Mouse (Mus musculus) limb, embryonic 11.5 days (tissue): Measurements from ENCODE around the gene Slc7a14. TPM values are rescaled to one million over a fixed set of nuclear protein-coding genes. Genes with fewer than 3 reads are reported as not detected.

Source experiments
- ATAC-seq: fragments of 200-750 bp; cut with Nextera tagmentation; 2 replicates; pipeline ENCODE4 v1.8.0; 2017; ENCODE audit warnings: low read depth; ENCODE audit not compliant: insufficient number of reproducible peaks, low FRiP score, low TSS enrichment
- DNase-seq: peaks from one replicate; pipeline ENCODE4 v3.0.0-alpha.2; 2015; ENCODE audit warnings: low spot score
- H3K27ac ChIP-seq: fragments of 300-500 bp; sonication (generic); replicated peaks from 2 replicates; pipeline ENCODE4 v1.5.1; 2014; ENCODE audit warnings: low read depth, mild to moderate bottlenecking, low read length
- H3K27me3 ChIP-seq: fragments of 300-500 bp; sonication (generic); 2 replicates; pipeline ENCODE4 v1.6.1; 2014; ENCODE audit warnings: mild to moderate bottlenecking, low read length, mixed read lengths; ENCODE audit not compliant: control insufficient read depth, insufficient read depth
- H3K36me3 ChIP-seq: fragments of 300-500 bp; sonication (generic); 2 replicates; pipeline ENCODE4 v1.6.1; 2014; ENCODE audit warnings: mild to moderate bottlenecking, low read length, moderate library complexity, mixed read lengths; ENCODE audit not compliant: control insufficient read depth, insufficient read depth
- H3K4me1 ChIP-seq: fragments of 300-500 bp; sonication (generic); 2 replicates; pipeline ENCODE4 v1.6.1; 2014; ENCODE audit warnings: low read length, mixed read lengths; ENCODE audit not compliant: control insufficient read depth, insufficient read depth
- H3K4me2 ChIP-seq: fragments of 300-500 bp; sonication (generic); 2 replicates; pipeline ENCODE4 v1.6.1; 2014; ENCODE audit warnings: low read depth, mild to moderate bottlenecking, moderate library complexity; ENCODE audit not compliant: severe bottlenecking
- H3K4me3 ChIP-seq: fragments of 300-500 bp; sonication (generic); 2 replicates; pipeline ENCODE4 v1.5.1; 2014; ENCODE audit warnings: low read depth, low read length
- H3K9ac ChIP-seq: fragments of 300-500 bp; sonication (generic); 2 replicates; pipeline ENCODE4 v1.6.1; 2014; ENCODE audit warnings: mild to moderate bottlenecking, low read length
- H3K9me3 ChIP-seq: fragments of 300-500 bp; sonication (generic); 2 replicates; pipeline ENCODE4 v1.6.1; 2016; ENCODE audit warnings: low read length; ENCODE audit not compliant: control insufficient read depth
- WGBS: fragments of 180-500 bp; shearing (Covaris S2); extraction: QIAGEN DNeasy Blood & Tissue Kit; methylation state at CpG from one replicate; pipeline ENCODE4 v1.1.7; 2014; 5-methylcytosine and 5-hydroxymethylcytosine counted together
- polyA plus RNA-seq: library from polyadenylated mRNA; unstranded; fragments of >200 nt; fragmentation: Nextera tagmentation; extraction: Ambion mirVana; gene quantifications from 2 replicates; pipeline ENCODE4 v1.2.1, GENCODE M21; 2014

Gene Slc7a14
- polyA plus RNA-seq, 1 experiment from 2014 or later, result 0.07 TPM

DNA sequence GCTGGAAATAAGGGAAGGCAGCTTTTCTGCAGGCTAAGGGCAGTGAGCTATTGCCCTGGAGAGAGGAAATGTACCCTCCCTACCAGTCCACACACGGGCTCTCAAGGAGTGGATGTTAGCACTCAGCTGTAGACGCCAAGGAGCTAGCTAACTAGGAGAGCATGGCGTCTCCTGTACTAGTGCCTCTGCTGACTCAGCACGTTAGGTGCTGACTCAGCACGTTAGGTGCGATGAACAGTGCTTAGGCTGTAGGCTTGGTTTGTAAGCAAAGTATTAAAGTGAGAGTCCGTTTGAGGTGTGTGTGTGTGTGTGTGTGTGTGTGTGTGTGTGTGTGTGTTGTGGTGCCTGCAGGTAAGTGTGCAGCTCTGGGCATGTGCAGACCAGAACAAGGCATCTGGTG, 119.8 kb downstream of the Slc7a14 start:
- Histone ChIP-seq H3K4me1 (peaks cover 3% of the 10 kb centered on the region; the same call in 1 of the 2 replicates), H3K36me3 (no peaks in the 10 kb centered on the region), H3K9ac (no peak overlapping the region), H3K4me2 (no peak overlapping the region), H3K9me3 (no peaks in the 10 kb centered on the region), H3K27ac (no peak overlapping the region), H3K4me3 (no peak overlapping the region), H3K27me3 (no peaks in the 10 kb centered on the region)
- ATAC-seq (no peak; the same call in 1 of the 2 replicates), DNase-seq (no peak)
- WGBS, result 91% methylated on average over 7 of the region's 7 CpGs

DNA sequence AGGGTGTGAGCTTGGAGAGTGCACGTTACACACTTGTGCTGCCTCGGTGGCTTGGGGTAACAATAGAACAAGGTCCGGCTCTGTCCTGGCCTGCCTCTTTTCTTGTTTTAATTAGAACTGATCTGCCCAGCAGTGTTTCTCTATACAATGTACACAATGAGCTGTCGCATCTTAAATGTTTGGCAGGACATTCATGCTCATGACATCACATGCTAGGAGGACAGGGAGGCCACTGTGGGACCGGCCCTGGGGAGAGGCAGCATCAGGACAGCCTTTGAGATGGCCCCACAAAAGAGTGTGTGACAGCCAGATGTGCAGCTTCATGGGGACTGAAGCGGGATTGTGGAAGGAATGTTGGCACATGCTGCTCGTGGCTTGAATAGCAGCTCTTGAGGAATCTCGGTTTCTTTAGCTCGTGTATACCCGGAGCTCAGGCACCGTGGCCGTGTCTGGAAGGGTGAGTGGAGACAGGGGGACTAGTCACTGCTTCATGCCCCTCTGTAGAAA, 143.8 kb downstream of the Slc7a14 start:
- 84% methylated on average over 12 of the region's 12 CpGs for WGBS
- Histone ChIP-seq H3K9me3 (no peaks in the 10 kb centered on the region; the same call in 1 of the 2 replicates), H3K9ac (no peak overlapping the region), H3K36me3 (no peaks in the 10 kb centered on the region), H3K4me3 (no peak overlapping the region), H3K27ac (no peak overlapping the region), H3K4me2 (no peak overlapping the region), H3K4me1 (no peaks in the 10 kb centered on the region), H3K27me3 (no peaks in the 10 kb centered on the region)
- no peak for ATAC-seq
- DNase-seq, result no peak

DNA sequence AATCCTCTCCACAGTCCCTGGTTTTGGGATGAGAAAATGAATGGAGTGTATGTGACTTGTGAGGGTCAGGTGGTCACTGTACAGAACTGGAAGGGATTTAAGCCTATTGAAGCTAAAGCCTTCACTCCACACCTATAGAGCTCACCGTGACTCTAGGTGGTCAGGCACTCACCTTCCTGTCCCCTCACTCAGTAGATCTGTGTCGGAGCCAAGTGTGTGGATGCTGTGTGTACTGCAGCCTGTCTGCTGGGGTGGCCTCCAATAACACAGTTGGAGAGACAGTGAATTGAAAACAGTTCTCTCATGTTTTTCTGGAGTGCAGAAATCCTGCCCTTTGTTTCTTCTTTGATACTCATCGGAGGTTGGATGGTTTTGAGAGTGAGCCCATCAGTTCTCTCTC, 144.4 kb downstream of the Slc7a14 start:
- H3K9me3 ChIP-seq, result no peaks in the 10 kb centered on the region
- no peaks in the 10 kb centered on the region for H3K27me3 ChIP-seq
- DNase-seq (no peak), ATAC-seq (no peak)
- no peak overlapping the region for H3K9ac ChIP-seq
- H3K4me1 ChIP-seq, result no peaks in the 10 kb centered on the region
- no peak overlapping the region for H3K27ac ChIP-seq
- H3K36me3 ChIP-seq, result no peaks in the 10 kb centered on the region
- WGBS, result 80% methylated on average over 3 of the region's 3 CpGs
- H3K4me2 ChIP-seq, result no peak overlapping the region
- no peak overlapping the region for H3K4me3 ChIP-seq

DNA sequence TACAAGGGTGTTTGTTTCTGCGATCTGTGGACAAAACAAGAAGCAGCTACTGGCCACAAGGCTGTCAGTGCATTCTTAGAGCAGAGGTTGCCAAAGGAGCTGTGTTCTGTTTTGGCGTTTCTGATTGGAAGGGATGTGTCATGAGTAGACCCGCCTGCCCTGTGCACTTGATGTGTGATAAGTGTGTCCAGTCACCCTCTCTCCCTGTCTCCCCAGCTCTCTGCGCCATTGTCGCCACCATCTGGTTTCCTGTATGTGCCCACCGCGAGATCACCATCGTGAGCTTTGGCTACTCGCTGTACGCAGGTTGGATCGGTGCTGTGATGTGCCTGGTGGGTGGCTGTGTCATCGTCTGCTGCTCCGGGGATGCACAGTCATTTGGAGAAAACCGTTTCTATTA, 147.3 kb downstream of the Slc7a14 start:
- ATAC-seq (no peak), DNase-seq (no peak)
- Histone ChIP-seq H3K4me2 (no peak overlapping the region), H3K9ac (no peak overlapping the region), H3K27ac (no peak overlapping the region), H3K9me3 (no peaks in the 10 kb centered on the region), H3K27me3 (no peaks in the 10 kb centered on the region), H3K4me1 (no peaks in the 10 kb centered on the region), H3K4me3 (no peak overlapping the region), H3K36me3 (no peaks in the 10 kb centered on the region)
- WGBS, result 94% methylated on average over 14 of the region's 14 CpGs

DNA sequence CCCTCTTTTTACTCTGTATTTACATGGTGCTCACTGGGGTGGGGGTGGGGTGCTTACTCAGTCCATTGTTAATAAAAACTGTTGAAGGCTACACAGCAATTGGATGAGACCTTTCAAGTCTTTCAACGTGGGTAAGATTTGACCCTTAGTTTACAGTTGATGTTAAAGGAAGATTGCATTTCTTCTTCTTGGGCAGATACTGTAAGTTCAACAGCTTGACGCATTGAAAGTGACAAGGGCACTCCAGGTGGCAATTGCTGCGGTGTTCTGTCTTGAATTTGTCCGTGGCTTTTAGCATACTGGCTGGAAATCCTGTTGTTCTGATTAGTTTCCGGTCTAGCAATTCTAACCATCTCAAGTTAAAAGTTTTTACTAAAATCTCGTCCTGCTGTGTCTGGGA, 148.8 kb downstream of the Slc7a14 start:
- Histone ChIP-seq H3K27ac (no peak overlapping the region), H3K4me3 (no peak overlapping the region), H3K9me3 (no peaks in the 10 kb centered on the region), H3K36me3 (no peaks in the 10 kb centered on the region), H3K9ac (no peak overlapping the region), H3K4me1 (no peaks in the 10 kb centered on the region; the same call in 1 of the 2 replicates), H3K27me3 (no peaks in the 10 kb centered on the region), H3K4me2 (no peak overlapping the region)
- ATAC-seq (no peak), DNase-seq (no peak)
- WGBS, result 49% methylated on average over 6 of the region's 6 CpGs

DNA sequence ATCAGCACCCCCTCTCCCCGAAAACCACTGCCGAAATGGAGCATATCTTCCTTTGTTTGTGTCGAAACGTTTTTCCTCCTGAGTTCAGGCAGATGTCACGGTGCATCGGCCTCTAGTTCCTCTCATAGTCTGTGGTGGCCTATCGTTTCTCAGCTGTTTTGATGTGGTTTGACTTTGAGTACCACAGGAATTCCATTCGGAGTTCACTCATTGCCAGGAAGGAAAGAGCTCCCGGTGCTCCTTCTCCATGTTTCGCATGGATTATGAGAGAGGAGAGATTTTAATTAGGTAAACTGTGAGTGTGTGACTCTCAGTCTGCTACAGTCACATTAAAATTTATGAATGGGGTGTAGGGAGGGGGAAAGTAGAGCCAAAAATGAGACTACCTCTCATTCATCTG, 150.1 kb downstream of the Slc7a14 start:
- no peaks in the 10 kb centered on the region for H3K9me3 ChIP-seq
- DNase-seq (no peak), ATAC-seq (no peak)
- no peak overlapping the region for H3K4me2 ChIP-seq
- H3K36me3 ChIP-seq, result no peaks in the 10 kb centered on the region
- no peak overlapping the region for H3K27ac ChIP-seq
- H3K4me1 ChIP-seq, result no peaks in the 10 kb centered on the region; the same call in 1 of the 2 replicates
- H3K9ac ChIP-seq, result no peak overlapping the region
- H3K27me3 ChIP-seq, result no peaks in the 10 kb centered on the region
- no peak overlapping the region for H3K4me3 ChIP-seq
- WGBS, result 85% methylated on average over 10 of the region's 10 CpGs

DNA sequence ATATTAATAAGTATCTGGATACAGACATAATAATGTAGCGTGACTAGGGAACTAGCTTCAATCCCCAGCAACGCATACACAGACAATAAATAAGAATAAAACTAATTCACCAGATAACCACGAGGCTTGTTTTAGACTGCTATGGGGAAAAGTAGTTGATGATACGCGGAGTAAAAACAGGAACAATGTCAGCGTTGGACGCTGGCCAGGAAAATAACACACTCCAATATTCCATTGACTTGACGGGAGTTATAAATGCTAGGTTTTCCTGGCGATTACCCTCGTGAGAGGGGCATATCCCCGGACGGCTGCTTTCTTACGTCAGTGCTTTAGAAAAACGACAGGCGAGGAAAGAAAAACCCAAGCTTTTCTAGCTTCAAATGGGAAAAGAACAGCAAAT, 152.4 kb downstream of the Slc7a14 start:
- Histone ChIP-seq H3K9ac (no peak overlapping the region), H3K4me2 (no peak overlapping the region), H3K4me3 (no peak overlapping the region), H3K4me1 (no peaks in the 10 kb centered on the region; the same call in 1 of the 2 replicates), H3K27ac (no peak overlapping the region), H3K36me3 (no peaks in the 10 kb centered on the region), H3K27me3 (no peaks in the 10 kb centered on the region), H3K9me3 (no peaks in the 10 kb centered on the region)
- ATAC-seq, result no peak
- 90% methylated on average over 15 of the region's 15 CpGs for WGBS
- no peak for DNase-seq

DNA sequence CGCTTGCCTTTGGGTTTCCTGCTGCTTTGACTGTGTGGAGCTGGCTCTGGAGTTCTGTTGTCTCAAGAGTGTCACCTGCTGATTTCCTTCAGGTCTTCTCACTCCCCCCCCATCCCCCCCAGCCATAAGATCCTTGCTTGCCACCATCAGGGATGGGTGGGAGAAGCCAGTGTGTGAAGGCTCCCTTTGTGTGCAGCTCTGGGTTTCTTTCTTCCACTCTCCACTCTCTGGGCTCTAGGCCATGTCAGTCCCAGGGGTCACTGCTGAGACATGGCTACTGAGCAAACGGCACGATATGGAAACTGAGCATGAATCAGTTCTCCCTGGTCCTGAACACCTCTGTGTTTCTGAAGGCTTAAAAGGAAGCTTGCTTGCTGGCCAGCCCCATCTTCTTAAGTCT, 154.1 kb downstream of the Slc7a14 start:
- no peaks in the 10 kb centered on the region for H3K36me3 ChIP-seq
- no peaks in the 10 kb centered on the region; the same call in 1 of the 2 replicates for H3K4me1 ChIP-seq
- no peak overlapping the region for H3K9ac ChIP-seq
- ATAC-seq (no peak), DNase-seq (no peak)
- 53% methylated on average over 3 of the region's 3 CpGs for WGBS
- H3K4me2 ChIP-seq, result no peak overlapping the region
- no peaks in the 10 kb centered on the region for H3K27me3 ChIP-seq
- no peak overlapping the region for H3K27ac ChIP-seq
- H3K4me3 ChIP-seq, result no peak overlapping the region
- no peaks in the 10 kb centered on the region for H3K9me3 ChIP-seq
